Mouse (Mus musculus): ENCODE data around the gene Ttc29. TPM values are rescaled to one million over a fixed set of nuclear protein-coding genes. Genes with fewer than 3 reads are reported as not detected.

The Ttc29 gene
- polyA plus RNA-seq, 1 experiment from 2014 or later = 0.38 TPM

DNA sequence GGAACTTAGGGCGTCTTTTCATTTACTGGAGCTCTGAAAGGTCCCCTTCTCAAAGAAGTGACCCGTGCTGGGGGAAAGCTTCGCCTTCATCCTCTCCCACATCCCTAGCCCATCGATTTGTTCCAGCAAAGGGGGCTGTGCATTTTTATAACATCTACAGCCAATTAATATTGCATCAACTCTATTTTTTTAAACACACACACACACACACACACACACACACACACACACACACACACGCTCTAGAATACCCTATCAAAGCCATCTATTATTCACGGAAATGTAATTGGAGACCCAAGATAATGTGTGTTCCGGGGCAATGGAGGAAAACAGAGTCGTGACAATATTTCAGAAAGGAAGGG lies 214.7 kb downstream of the Ttc29 start:
- Histone ChIP-seq H3K4me2 (replicated peaks) (peak overlapping the region; percentile 44), H3K27me3 (peaks cover 88% of the 10 kb centered on the region), H3K4me1 (replicated peaks) (peaks cover 23% of the 10 kb centered on the region), H3K4me3 (replicated peaks) (peak overlapping the region; percentile 28), H3K9ac (replicated peaks) (peak overlapping the region; percentile 40; the same call in 1 of the 2 replicates), H3K9me3 (no peaks in the 10 kb centered on the region), H3K27ac (peak overlapping the region; percentile 73), H3K36me3 (no peaks in the 10 kb centered on the region)
- WGBS = under 1% methylated on average over 8 of the region's 8 CpGs
- peak; percentile 49 for ATAC-seq

DNA sequence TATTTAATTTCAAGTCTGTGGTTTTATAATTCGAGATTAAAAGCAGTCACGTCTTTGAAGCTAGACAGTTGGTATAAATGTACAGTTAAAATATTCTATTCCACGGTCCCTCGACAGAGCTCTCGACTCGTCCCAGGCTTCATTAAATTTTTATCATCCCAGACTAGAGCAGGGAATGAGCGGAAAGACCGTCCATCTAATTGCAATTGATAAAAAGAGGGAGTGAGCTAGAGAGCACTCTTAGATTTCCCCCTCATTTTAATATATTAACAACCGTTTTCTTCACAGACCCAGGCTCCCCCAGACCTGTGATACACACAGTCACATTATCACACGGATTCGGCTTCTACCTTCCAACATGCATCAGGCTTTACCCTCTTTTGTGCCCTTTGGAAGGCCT lies 215.1 kb downstream of the Ttc29 start:
- Histone ChIP-seq H3K4me3 (replicated peaks) (no peak overlapping the region; the same call in 1 of the 2 replicates), H3K9me3 (no peaks in the 10 kb centered on the region), H3K36me3 (no peaks in the 10 kb centered on the region), H3K27me3 (peaks cover 86% of the 10 kb centered on the region), H3K9ac (replicated peaks) (no peak overlapping the region), H3K27ac (peak overlapping the region; percentile 73), H3K4me2 (replicated peaks) (peak overlapping the region; percentile 44), H3K4me1 (replicated peaks) (peaks cover 23% of the 10 kb centered on the region)
- WGBS = 1% methylated on average over 11 of the region's 11 CpGs
- ATAC-seq = peak; percentile 51; the same call in 1 of the 2 replicates

DNA sequence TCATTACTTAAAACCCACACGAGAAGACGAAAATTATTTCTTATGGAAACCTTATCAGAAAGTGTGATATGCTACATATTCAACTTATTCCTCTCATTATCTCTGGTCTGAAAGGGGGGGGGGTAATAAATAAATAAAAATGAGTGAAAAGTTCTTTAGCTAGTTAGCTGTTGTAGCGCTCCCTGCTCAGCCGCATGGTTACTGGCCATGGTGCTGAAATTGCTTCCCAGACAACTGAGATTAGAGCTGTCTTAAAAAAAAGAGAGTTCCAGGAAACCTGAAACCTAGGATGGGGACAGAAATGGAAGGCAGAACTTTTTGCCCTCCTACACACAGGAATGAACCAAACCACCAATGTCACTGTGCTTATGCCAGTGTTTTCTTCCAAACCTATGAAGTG lies 218.3 kb downstream of the Ttc29 start:
- Histone ChIP-seq H3K4me2 (replicated peaks) (peak overlapping the region; percentile 46), H3K4me3 (replicated peaks) (peak overlapping the region; percentile 27; the same call in 1 of the 2 replicates), H3K36me3 (no peaks in the 10 kb centered on the region), H3K27ac (no peak overlapping the region), H3K27me3 (peaks cover 85% of the 10 kb centered on the region), H3K9ac (replicated peaks) (no peak overlapping the region), H3K9me3 (no peaks in the 10 kb centered on the region), H3K4me1 (replicated peaks) (peaks cover 43% of the 10 kb centered on the region)
- ATAC-seq = no peak
- WGBS = 3% methylated on average over 4 of the region's 4 CpGs

DNA sequence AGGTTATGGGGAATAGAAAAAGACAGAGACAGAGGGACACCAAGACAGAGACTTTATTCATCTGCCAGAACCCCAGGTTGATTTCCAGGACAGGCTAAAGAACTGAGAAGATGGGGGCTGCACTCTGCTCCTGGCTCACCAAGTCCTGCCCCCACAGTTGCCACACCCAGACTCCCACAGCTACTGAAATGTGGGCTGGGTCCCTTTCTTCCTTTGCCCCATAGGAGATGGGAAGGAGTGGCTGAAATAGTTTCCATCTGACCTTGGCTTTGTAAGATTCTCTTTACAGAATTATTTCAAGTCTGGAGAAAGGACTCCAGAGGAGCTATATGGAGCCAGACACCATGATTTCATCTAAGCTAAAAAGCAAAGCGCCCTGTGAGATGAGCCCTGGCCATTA lies 219.4 kb downstream of the Ttc29 start:
- Histone ChIP-seq H3K4me2 (replicated peaks) (peak overlapping the region; percentile 46), H3K9me3 (no peaks in the 10 kb centered on the region), H3K9ac (replicated peaks) (peak overlapping the region; percentile 36; the same call in 1 of the 2 replicates), H3K4me3 (replicated peaks) (peak overlapping the region; percentile 27), H3K36me3 (no peaks in the 10 kb centered on the region), H3K4me1 (replicated peaks) (peaks cover 43% of the 10 kb centered on the region), H3K27ac (no peak overlapping the region; the same call in 1 of the 2 replicates), H3K27me3 (peaks cover 85% of the 10 kb centered on the region)
- no peak for ATAC-seq
- 9% methylated on average over 1 of the region's 1 CpGs for WGBS

DNA sequence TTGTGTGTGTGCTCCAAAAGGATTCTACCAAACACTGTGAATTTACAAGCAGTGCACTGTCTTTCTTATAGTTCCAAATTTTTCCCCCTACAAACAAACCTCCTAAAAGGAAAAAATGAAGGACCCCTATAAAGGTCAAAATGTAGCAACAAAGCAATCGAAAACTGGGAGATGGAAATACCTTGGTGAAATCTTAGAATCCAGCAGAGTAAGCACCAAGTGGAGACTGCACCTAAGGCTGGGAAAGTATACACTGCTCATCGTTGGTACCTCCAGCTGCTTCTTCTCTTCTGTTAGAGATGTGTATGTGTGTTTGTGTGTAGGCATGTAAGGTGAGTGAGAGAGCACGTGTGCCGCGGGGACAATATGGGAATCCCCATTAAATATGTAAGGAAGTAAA lies 220.2 kb downstream of the Ttc29 start:
- Histone ChIP-seq H3K27me3 (peaks cover 86% of the 10 kb centered on the region), H3K4me1 (replicated peaks) (peaks cover 46% of the 10 kb centered on the region), H3K4me2 (replicated peaks) (peak overlapping the region; percentile 80), H3K4me3 (replicated peaks) (peak overlapping the region; percentile 48), H3K36me3 (no peaks in the 10 kb centered on the region), H3K9me3 (no peaks in the 10 kb centered on the region), H3K9ac (replicated peaks) (no peak overlapping the region), H3K27ac (no peak overlapping the region)
- 8% methylated on average over 5 of the region's 5 CpGs for WGBS
- ATAC-seq = no peak

DNA sequence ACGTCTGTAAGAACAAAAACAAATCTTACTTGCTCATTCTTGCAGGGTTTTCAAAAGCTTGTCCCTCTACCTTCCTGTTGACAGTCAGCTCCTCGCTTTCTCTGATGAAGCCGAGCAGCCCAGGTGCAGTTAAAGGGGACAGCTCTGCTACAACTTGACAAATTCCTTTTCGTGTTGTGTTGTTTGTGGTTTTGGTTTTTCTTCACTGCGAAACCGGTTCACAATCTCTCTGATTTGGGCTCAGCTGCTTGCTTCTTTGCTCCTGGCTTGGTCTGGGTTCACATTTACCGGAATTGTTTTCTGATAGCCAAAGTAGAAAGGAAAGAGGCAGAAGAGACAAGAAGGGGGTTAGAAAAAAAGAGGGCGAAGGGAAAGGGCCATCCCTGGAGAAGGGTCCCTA lies 221.2 kb downstream of the Ttc29 start:
- WGBS = 2% methylated on average over 8 of the region's 8 CpGs
- Histone ChIP-seq H3K4me1 (replicated peaks) (peaks cover 42% of the 10 kb centered on the region), H3K9ac (replicated peaks) (peak overlapping the region; percentile 64), H3K36me3 (no peaks in the 10 kb centered on the region), H3K4me3 (replicated peaks) (peak overlapping the region; percentile 48), H3K27ac (peak overlapping the region; percentile 80), H3K4me2 (replicated peaks) (peak overlapping the region; percentile 80), H3K9me3 (no peaks in the 10 kb centered on the region), H3K27me3 (peaks cover 88% of the 10 kb centered on the region)
- no peak for ATAC-seq

DNA sequence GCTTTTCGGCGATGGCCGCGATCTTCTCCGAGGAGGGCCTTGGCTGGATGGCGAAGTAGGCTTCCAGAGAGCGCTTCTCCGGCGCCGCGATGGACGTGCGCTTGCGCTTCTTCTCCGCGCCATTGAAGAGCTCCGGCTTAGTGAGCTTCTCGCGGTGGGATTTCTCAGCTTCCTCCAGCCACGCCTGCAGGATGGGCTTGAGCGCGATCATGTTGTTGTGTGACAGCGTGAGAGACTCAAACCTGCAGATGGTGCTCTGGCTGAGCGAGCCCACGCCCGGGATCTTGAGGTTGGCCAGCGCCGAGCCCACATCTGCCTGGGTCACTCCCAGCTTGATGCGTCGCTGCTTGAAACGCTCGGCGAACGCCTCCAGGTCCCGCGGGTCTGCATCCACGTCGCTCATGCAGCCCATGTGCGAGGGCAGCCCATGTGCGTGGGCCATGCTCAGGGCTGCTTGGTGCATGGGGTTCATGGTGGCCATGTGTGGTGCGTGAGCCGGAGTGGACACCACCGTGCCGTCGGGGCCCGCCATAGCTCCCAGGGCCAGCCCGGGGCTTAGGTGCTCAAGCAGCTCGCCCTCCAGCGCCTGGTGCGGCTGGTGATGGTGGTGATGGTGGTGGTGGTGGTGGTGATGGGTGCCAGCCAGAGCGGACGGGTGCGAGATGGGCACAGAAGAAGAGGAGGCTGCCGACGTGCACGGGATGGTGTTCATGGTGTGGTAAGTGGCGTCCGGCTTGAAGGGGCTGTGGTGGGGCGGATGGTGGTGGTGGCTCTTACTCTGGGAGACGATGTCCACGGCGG lies 221.9 kb downstream of the Ttc29 start:
- Histone ChIP-seq H3K9ac (replicated peaks) (peak overlapping the region; percentile 64), H3K4me3 (replicated peaks) (peak overlapping the region; percentile 48), H3K9me3 (no peaks in the 10 kb centered on the region), H3K27me3 (peaks cover 86% of the 10 kb centered on the region), H3K4me2 (replicated peaks) (peak overlapping the region; percentile 80), H3K4me1 (replicated peaks) (peaks cover 40% of the 10 kb centered on the region), H3K27ac (peak overlapping the region; percentile 80), H3K36me3 (no peaks in the 10 kb centered on the region)
- peak; percentile 38 for ATAC-seq
- under 1% methylated on average over 62 of the region's 62 CpGs for WGBS

DNA sequence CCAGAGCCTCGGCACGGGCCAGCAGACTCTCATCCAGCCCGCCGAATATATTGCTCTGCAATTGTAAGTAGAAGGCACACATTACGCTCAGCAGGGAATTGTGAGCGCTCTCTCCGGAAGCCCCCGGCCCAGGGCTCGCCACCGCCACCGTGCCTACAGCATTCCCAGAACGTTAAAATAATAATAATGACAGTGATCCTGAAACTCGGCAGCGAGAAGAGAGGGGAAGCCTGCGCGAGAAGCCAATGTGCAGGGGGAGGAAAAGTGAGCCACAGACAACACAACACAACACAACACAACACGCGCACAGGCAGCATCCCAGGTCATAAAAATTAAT lies 222.5 kb downstream of the Ttc29 start:
- H3K4me1 ChIP-seq (replicated peaks) = peaks cover 40% of the 10 kb centered on the region
- H3K9me3 ChIP-seq = no peaks in the 10 kb centered on the region
- peak overlapping the region; percentile 48 for H3K4me3 ChIP-seq (replicated peaks)
- peaks cover 88% of the 10 kb centered on the region for H3K27me3 ChIP-seq
- no peaks in the 10 kb centered on the region for H3K36me3 ChIP-seq
- WGBS = under 1% methylated on average over 18 of the region's 18 CpGs
- H3K27ac ChIP-seq = peak overlapping the region; percentile 80
- H3K4me2 ChIP-seq (replicated peaks) = peak overlapping the region; percentile 80
- ATAC-seq = peak; percentile 1; the same call in 1 of the 2 replicates
- peak overlapping the region; percentile 64 for H3K9ac ChIP-seq (replicated peaks)

DNA sequence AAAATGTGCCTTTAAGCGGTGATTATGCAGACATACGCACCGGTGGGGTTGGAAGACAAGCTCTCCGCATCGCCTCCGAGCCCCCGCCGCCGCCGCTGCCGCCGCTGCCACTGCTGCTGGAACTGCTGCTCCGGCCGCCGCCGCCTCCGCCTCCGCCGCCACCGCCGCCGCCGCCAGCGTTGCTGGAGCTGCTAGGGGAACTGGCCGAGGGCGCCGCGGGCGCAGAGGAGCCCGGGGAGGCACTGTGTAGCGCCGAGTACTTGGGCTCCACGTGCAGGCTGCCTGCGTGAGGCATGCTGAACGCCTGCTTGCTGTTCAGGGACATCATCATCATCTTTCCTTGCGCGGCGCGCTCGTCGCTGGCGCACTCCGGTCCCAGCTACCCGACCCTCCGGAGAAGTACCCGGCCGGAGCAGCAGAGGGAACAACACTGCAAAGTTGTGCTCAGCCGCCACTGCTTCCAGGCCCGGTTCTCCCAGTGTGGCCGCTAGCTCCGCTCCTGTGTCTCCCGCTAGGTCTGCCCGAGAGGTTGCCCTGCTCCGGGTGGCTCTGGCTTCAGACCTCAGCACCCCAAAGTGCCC lies 223.1 kb downstream of the Ttc29 start, which contains the start of gene Pou4f2:
TSS of gene Pou4f2 (minus strand) at position 575 of the 581 bp plus-strand sequence.
- Histone ChIP-seq H3K4me1 (replicated peaks) (peaks cover 40% of the 10 kb centered on the region), H3K4me2 (replicated peaks) (peak within 1 kb of the TSS; percentile 80), H3K27me3 (peaks cover 92% of the 10 kb centered on the region), H3K9me3 (no peaks in the 10 kb centered on the region), H3K4me3 (replicated peaks) (peak within 1 kb of the TSS; percentile 48), H3K9ac (replicated peaks) (peak within 1 kb of the TSS; percentile 64), H3K36me3 (no peaks in the 10 kb centered on the region), H3K27ac (peak within 1 kb of the TSS; percentile 80)
- ATAC-seq = peak; percentile 79
- WGBS = under 1% methylated on average over 54 of the region's 54 CpGs

DNA sequence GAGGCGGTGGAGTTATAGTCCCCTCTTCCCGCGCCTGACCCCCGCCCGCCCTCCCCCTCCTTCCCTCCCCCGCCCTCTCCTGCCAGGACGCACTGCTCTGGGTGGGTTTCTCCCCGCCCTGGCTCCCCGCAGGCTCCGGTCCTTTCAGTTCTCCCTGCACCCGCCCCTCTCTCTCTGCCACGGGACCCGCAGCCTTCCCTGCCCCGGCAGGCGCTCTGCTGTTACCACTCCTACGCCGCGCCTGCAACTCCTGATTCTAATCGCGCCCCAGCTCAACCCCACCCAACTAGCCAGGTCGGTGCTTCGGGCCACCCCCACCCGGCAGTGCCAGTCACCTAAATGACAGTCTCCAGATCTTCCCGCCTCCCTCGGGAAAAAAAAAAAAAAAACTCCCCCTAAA lies 223.6 kb downstream of the Ttc29 start:
- Histone ChIP-seq H3K4me2 (replicated peaks) (peak overlapping the region; percentile 80), H3K4me3 (replicated peaks) (peak overlapping the region; percentile 48), H3K4me1 (replicated peaks) (peaks cover 40% of the 10 kb centered on the region), H3K9ac (replicated peaks) (peak overlapping the region; percentile 64), H3K27me3 (peaks cover 92% of the 10 kb centered on the region), H3K9me3 (no peaks in the 10 kb centered on the region), H3K36me3 (no peaks in the 10 kb centered on the region), H3K27ac (peak overlapping the region; percentile 80)
- under 1% methylated on average over 21 of the region's 25 CpGs for WGBS
- ATAC-seq = peak; percentile 49

DNA sequence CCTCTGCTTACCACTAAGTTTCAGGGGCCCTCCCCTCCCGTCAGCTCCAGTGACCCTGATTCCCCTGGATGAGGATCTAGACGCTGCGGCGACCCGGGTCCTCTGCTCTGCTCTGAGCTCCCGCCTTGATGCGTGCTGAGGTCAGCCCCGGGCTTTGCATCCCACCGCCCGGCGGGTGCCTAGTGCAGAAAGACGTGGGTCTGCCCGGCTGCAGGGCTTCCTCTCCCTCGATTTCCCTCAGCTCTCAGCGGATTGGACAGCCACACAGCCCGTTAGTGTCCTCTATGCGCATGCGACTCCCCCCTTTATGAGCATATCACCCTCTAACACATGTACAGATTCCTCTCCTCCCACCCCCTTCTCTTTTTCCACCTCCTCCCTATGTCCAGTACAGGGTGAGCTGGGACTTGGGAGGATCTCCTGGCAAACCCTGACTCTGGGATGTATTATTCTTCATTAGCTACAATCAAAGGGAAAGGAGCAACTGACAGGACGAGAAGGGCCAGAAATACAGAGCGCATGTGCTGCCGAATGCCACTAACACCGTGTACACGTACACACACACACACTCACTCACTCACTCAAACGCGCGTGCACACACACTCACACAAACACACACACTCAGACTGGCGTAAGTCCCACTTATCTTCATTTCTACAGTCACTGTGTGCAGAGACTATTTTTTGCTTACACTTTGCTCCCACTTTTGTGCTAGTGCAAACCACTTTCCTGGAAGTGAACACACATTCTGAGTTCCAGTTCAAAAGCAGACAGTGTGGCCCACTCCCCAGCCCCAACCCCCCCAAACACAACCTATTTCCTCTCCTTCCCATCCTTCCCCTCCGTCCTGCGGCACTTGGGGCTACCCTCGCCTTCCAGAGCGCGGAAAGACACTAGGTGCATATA lies 224.3 kb downstream of the Ttc29 start:
- peak overlapping the region; percentile 80 for H3K27ac ChIP-seq
- H3K9ac ChIP-seq (replicated peaks) = peak overlapping the region; percentile 64
- peak overlapping the region; percentile 80 for H3K4me2 ChIP-seq (replicated peaks)
- peaks cover 40% of the 10 kb centered on the region for H3K4me1 ChIP-seq (replicated peaks)
- 2% methylated on average over 32 of the region's 32 CpGs for WGBS
- H3K27me3 ChIP-seq = peaks cover 92% of the 10 kb centered on the region
- H3K9me3 ChIP-seq = no peaks in the 10 kb centered on the region
- H3K36me3 ChIP-seq = no peaks in the 10 kb centered on the region
- ATAC-seq = peak; percentile 57
- peak overlapping the region; percentile 48 for H3K4me3 ChIP-seq (replicated peaks)

Measured in midbrain, embryonic 13.5 days (tissue).